Mouse (Mus musculus) Patski (cell line): ENCODE data around the gene Tmprss12. TPM values are rescaled to one million over a fixed set of nuclear protein-coding genes. Genes with fewer than 3 reads are reported as not detected.

Source experiments
- polyA plus RNA-seq: library from polyadenylated mRNA; unstranded; gene quantifications from one replicate; pipeline ENCODE4 v1.2.3, GENCODE M21; 2021

Gene Tmprss12
- polyA plus RNA-seq, 1 experiment from 2014 or later = not detected

Other genes starting within 250 kb of the Tmprss12 start
- 13.8 TPM for gene Dip2b, start 242.2 kb upstream of the Tmprss12 start, polyA plus RNA-seq
- 61.2 TPM for gene Atf1, start 53.0 kb upstream of the Tmprss12 start, polyA plus RNA-seq
- gene Mettl7a1, start 23.3 kb downstream of the Tmprss12 start, polyA plus RNA-seq = 567 TPM
- gene Mettl7a3, start 54.1 kb downstream of the Tmprss12 start, polyA plus RNA-seq = 88.9 TPM
- 0.51 TPM for gene Methig1, start 72.3 kb downstream of the Tmprss12 start, polyA plus RNA-seq
- gene Mettl7a2, start 72.4 kb downstream of the Tmprss12 start, polyA plus RNA-seq = 4.1 TPM
- not detected for gene Higd1c, start 83.7 kb downstream of the Tmprss12 start, polyA plus RNA-seq
- 0.55 TPM for gene Gm5475, start 141.3 kb downstream of the Tmprss12 start, polyA plus RNA-seq
- gene Slc11a2, start 144.2 kb downstream of the Tmprss12 start, polyA plus RNA-seq = 78.4 TPM
- 52.3 TPM for gene Letmd1, start 188.2 kb downstream of the Tmprss12 start, polyA plus RNA-seq
- 13.7 TPM for gene Csrnp2, start 214.7 kb downstream of the Tmprss12 start, polyA plus RNA-seq